Mouse (Mus musculus) CD4-positive, CD25-positive, alpha-beta regulatory T cell, adult 2 months (primary cell): ENCODE measurements around the gene Pigm.

Experiments
- DNase-seq: peaks from one replicate; pipeline ENCODE4 v3.0.0-alpha.2; 2012; ENCODE audit warnings: low read depth, low spot score

Gene Pigm

DNA sequence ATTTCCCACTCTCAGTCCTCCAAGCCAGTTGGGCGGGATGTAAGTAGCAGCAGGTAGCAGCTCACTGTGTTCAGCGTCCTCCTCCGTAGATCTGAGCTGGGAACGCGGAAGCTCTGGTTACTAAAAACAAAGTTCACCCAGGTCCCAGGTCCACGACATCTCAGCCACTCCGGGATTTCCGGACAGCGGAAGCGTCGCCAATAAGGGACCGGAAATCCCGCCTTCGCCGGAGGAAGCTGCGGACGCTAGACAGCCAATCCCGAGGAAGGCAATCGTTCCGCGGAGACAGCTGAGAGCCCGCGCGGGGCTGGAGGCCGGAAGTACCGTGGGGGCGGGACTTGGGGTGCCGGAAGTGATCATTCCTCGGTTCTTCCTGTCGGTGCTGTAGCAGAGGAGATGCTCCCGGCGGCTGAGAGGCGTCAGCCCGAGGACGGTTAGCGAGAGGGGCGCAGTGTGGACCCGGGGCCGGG lies at the start of gene Pigm:
Pigm (plus strand) TSS at position 349 of the 470 bp plus-strand sequence.
- DNase-seq, result peak; percentile 99

DNA sequence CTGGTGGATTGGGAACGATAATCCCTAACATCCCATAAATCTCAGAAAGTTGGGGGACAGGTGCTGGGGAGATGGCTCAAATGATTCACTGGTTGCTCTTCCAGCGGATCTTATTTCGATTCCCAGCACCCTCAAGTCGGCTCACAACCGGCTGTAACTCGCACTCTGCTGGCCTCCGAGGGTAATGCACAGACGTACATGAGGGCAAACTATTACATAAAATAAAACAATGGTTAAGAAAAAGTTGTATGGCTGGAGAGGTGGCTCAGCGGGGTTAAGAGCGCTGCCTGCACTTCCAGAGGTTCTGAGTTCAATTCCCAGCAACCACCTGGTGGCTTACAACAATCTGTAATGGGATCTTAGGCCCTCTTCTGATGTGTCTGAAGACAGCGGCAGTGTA lies 49.7 kb upstream of the Pigm start:
- peak; percentile 39 for DNase-seq

DNA sequence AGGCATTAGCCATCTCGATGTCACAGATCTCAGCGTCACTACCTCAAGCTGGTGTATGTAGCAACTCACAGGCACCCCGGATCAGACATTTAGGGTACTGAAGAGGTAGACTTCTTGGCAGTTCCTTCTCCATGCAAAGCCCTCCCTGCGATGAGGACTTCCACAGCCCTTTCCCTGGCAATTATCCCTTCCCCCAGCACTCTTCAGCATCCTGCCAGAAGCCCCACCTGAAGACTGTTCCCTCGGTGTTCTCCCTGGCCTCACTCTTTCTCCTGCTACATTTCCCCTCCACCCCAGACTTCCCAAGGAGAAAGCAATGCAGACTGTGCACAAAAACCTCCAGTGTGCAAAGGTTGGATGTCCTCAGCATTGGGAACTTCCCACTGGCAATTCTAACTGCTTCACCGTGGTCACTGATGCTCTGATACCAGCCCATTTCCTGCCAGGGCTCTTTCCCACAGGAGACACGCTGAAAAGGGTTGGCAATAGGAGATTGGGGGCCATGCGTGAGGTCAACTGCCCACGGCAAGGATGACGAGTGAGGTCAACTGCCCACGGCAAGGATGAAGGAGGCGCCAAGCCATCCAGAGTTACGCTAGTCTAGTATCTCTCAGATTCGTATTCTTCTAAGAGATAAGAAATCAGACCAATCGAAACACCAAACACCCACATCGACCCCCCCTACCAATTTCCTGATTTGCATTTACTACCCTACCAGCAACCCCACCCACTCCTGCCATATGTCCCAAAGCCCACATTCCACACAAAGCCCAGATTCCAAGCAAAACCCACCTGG lies 48.9 kb upstream of the Pigm start:
- DNase-seq, result no peak

DNA sequence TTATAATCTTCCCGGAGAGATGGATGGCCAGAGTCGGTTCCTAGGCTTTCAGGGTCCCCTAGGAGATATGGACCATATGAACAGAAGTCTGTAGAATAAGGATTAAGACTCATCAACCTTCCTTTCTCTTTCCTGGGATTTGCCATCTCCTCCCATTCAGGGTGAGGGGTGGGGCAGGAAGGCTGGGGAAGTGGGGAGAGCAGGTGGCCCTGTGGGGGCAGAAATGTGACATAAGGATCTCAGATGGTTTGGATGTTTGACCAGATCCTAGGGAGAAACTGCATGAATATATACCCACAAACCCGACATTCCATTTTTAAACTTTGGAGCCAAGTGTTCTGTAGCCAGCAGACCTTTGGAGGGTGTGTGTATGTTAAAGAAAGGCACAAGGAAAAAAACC lies 48.3 kb upstream of the Pigm start:
- no peak for DNase-seq

DNA sequence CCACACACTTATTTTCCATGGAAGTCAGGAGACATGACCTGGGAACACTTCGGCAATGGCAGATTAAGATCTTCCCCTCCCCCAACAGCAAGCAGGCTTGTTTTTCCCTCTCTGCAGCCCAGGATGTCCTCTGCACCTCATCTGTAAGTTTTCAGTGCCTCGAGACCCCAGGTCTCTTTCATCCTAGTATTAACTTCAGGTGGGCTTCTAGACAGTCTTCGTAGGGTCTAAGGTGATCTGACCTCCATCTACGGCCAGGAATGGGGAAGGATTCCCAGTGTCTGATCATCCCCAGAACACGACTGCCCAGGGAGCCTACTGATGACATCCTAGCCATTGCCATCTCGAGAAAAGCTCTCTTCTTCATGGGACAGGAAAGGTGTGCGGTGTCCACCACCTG lies 47.9 kb upstream of the Pigm start:
- no peak for DNase-seq

DNA sequence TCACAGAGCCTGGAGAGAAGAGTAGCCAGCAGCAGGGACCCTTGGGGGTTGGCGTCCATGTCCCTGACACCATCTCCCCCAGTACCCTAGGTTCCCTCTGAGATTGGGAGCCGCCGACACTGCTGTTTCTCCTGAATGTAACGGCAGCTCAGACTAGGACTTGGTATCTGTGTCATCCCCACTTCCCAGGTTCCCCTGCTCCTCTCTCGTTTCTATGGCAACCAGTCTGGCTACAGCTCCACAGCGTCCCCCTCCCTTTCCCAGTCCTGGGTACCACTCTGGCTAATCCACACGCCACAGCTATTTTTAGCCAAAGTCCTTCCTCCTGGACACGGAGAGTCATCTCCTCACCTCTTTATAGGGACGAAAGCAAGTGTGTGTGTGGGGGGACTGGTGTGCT lies 47.2 kb upstream of the Pigm start, which contains the start of gene Kcnj9:
Kcnj9 (minus strand) TSS at position 188 of the 400 bp plus-strand sequence.
- DNase-seq, result no peak

DNA sequence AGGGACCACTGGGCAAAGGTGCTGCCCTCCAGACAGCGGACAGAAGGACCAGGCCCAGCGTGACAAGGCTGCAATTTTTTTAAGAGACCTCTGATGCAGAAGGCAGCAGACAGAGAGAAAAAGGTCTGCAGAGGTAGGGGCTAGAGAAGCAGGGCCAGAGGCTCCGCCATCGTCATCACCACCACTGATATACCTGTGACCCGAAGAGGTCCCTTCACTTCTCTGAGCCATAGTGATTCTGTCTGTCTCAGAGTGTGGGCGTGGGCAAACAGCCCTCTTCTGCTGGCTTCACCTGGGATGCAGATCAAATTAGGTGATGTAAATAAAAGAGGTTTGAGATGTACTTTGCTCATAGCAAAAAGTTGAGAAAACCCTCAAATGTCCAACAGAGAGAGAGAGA lies 46.7 kb upstream of the Pigm start:
- DNase-seq, result no peak

DNA sequence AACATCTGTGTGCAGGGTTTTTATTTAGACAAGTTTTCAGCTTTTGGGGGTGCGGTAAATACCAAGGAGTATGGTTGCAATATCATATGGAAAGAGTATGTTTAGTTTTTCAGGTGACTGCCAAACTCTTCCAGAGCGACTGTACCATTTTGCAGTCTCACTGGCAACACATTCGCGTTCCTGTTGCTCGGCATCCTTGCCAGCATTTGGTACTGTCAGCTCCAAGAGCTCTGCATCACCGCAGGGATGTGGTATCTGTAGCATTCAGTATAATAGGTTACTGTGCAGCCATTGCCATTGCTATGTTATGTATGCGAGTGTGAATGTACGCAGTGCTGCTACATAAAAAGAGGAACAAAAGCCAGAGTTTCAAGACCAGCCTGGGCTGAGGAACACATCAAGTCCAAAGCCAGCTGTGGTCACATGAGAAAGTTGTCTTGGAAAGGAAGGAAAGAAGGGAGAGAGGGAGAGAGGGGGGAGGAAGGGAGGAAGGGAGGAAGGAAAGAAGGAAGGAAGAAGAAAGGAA lies 44.9 kb upstream of the Pigm start:
- DNase-seq, result no peak

DNA sequence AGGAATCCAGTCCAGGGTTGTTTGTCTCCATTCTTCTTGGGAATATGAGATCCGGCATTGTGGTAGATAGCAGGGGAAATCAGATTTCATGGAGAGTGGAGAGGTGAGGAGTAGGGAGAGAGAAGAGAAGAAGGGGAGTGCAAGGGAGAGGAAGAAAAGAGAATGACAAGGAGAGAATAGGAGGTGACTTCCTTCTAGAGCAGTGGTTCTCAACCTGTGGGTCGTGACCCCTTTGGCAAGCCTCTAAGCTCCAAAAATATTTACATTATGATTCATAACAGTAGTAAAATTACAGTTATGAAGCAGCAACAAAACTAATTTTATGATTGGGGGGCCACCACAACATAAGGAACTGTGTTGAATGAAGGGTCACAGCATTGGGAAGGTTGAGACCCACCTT lies 43.4 kb upstream of the Pigm start:
- DNase-seq, result no peak

DNA sequence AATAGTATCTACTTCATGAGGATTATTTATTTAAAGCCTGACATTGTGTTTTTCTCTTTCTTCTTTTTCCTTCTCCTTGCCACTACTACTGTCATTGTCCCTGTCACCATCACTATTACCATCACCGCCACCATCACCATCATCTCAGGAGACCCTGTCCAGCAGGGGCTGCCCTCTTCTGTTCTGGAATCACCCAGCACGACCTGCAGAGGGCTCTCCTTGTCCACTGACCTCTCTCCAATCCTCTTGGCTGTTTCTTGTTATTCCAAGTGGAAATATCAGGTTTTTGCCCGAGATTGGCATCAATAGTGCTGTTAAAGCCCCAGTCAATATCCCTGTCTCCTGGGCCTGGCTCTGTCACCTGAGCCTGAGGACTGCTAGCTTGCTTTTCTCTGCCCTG lies 42.8 kb upstream of the Pigm start:
- DNase-seq, result no peak

DNA sequence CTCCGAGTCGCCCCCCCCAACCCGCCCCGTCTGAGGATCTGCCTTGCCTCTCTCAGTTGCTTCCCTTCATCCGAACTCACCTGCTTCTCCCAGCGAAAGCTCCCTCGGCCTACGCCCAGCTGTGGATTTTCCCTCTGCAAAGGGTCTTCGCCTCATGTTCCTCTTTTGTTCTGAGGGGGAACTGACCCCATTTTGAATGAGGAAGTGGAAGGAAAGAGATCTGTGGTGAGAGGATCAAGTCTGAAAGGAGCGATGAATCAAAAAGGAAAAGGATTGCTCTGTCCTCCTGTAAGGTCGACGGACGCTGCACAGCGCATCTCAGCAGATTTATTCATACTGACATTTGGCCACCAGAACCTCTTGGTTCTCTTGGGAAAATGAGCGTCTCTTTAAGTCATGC lies 40.5 kb upstream of the Pigm start:
- no peak for DNase-seq

DNA sequence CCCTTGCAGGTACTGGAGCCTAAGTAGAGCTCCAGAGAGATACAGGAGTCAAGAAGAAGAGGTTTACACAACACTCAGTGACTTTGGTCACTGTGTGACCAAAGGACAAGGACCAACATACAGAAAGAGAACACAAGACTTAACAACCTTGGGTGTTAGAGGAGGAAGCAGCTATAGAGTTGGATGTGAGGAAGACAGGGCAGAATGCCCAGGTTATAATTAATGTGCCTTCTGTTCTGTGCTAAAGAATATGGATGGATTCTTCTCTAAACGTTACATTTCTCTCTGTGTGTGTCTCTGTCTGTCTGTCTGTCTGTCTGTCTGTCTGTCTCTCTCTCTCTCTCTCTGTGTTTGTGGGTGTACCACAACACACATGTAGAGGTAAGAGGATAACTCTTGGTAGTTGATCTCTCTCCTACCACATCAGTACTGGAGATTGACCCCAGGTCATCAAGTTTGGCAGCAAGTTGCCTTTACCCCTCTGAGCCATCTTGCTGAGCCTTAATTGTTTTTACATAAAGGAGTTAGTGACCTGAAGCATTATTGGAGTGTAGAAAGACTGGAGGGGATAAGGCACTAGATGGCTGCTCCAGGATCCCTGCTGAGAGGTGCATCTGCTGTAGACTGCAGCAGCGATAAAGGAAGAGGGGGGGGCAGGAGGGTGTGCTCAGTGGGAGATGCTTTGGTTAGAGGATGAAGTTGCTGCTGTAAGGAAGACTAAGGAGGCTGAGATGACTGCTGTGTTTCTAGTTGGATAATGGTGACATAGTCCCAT lies 38.7 kb upstream of the Pigm start:
- DNase-seq, result no peak

DNA sequence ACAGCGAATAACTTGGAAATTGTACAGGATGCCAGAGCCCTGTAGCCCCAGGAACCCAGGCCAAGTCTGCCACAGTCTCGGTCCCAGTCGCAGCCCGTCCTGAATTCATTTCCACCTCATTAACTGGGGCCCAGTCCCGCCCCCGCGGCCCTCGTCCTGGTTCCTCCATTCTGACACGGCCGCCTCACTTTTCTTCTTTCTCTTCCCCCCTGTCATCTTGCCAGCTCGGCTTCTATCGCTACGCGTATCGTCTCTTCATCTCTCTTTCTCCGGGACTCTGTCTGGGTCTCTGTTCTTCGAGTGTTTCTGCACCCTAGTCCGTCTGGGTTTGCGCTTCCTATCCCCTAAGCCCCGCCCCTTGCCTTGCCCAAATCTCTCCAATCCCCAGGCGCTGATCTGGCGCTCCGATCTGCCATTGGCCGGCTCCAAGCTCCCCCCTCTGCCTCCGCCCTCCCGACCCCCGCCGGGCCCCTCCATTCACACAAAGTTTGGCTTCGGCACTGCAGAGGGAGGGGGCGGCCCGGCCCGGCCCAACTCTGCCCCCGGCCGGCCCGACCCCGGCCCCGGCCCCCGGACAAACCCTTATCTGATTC lies 35.5 kb upstream of the Pigm start, which contains the start of gene Kcnj10:
Kcnj10 (plus strand) TSS at position 482 of the 593 bp plus-strand sequence.
- peak; percentile 74 for DNase-seq

DNA sequence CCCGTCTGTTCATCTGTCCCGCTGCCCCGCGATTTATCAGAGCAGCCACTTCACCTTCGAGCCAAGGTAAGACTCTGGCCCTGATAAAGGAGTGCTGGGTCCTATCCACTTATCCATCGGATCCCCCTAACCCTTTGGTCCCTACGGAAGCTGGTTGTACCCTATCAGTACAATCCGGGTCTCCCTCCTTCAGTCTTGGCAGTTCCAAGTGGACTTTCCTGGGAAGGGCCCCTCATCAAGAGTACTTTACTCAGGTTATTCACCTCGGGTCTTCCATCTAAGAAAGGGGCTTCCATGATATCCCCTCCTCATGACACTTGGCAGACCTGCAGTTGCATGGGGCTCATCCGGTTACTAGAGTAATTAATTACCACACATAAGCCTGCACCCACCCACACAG lies 35.0 kb upstream of the Pigm start:
- DNase-seq, result no peak

DNA sequence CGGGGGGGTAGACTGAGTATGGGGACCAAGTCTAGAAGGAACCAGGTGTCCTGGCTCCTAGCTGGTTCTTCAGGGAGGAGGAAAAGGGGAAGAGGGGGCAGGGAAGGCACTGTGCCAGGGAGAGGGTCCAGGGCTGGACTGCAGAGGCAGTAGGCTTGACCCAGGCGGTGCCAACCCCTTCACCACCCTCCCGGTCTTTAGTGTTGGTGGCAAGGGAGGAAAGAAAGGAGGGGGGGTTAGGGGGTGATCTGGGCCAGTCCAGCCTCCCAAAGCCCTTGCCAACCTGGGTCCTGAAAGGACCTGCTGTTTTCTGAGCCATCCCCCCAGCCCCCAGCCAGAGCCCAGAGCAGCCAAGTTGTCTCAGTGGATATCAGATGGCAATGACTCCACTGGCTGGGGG lies 33.6 kb upstream of the Pigm start:
- no peak for DNase-seq

DNA sequence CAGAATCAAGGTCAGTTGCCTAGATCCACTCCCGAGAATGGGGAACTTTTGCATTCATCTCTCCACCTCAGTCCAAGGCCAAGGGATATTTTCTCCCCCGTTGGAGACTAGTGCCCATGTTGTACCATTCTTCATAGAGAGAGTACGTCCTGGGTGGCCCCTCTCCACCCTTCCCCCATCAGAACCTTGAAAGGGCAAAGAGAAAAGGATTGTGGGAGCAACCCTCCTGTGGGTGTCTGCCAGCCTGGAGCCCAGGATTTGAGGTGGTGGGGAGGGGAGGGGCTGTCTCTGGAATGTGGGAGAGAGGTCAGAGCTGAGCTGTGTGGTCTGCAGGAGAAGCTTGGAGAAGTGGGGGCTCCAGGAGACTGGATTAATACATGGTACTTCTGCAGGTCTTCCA lies 32.4 kb upstream of the Pigm start:
- no peak for DNase-seq

DNA sequence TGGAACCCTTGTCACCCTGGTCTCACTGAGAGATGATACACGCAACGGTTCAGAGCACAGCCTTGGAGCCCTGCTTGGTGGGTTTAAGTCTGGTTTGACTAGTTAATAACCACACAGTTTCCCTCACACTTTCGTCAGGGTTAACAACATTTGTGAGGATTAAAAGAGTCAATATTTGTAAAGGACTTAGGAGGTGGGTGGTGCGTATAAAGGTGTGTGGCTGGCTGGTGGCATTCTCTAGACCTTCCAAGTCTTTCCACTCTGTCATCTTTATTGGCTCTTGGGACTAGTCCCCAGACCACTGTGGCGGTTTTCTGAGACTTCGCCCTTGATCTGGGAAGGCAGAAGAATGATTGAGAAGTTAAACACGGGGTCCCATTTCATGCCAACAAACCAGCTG lies 31.5 kb upstream of the Pigm start:
- no peak for DNase-seq

DNA sequence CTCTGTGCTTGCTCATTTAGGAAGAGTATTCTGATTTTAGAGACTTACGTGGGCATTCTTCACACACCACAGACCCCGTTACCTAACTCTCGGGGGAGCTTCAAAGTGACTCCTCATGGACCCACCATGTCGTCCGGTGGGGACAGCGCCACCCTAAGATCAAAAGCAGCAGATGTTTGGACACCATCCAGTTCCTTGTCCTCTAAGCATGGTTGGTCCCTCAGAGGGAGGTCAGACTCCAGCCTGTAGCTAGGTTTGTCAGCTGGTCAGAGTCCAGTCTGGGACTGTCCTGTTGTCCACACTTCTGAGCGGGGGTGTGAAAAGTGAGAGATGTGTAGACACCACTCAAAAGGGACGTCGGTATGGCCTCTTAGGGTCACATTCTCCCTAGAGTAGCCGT lies 29.6 kb upstream of the Pigm start:
- DNase-seq, result no peak

DNA sequence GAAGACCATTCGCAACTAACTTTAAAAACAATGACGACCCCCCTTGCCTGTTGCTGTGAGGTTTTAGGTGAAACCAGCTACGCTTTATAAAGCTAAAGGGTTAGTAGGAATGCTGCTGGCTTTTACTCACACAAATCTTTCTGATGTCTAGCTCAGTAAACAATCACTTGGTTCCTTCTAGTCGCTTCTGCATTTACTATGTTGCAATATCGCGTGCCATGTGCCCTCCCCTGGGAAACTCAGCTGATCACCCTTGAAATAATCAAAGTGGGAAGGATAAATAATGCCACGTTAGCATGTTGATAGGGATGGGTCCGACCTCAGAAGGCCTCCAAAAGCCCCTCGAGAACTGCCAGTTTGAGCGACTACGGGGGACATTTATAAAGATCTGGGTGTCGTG lies 29.0 kb upstream of the Pigm start:
- DNase-seq, result no peak

DNA sequence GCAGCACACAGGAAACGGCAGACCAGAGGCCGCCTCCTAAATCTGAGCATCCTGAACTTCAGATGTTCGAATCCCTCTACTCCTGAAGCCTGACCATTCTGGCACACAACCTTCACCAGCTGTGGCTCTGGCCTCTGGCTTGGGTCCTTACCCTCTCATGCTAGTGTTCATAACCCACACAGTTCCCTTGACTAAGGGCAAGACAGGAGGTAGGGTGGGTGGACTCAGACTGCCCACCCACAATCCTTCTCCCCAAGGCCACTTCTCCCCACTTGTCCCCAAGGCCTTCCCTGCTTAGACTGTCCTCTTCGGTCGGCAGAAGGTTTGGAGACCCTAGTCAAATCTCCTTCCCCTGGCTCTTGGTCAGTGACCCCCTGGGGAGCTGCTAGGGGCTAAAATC lies 26.8 kb upstream of the Pigm start:
- no peak for DNase-seq

DNA sequence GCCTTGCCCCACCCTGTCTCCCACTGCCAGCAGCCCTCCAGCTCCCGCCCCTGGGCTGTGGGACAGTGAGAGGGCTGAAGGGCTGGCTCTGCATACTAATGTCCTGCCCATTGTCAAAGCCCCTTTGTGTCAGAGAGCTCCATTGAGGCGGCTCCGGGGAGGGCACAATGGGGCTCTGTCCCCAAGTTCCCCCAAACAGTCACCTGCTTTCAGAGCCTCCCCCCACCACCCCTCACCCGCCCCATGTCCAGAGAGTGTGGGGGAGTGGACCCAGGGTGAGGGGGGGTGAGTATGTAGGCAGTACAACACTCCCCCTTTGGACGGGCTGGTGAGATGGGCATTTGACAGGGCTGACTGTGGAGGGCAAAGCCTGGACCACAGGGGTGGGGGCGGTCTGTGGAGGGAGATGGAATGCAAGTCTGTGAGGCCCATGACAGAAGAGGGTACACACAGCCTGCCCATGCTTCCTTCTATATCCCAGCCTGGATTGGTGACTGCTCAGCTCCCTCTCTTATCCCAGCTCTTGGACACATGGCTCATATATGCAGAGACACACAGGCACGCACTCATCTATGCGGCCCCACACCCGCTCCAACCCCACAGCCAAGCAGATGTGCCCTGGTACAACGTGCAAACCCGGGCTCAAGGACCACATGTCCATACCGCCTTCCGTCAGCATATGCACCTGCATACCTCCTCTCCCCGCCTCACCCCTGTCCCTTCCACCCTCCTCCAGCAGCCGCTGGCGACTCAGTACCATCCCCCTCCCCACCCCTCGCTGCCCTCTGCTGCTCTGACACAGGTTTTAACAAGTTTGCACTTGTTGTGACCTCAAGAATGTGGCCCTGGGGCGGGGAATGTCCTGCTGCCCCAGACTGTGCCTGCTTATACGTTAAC lies 26.2 kb upstream of the Pigm start:
- no peak for DNase-seq
